Mouse (Mus musculus) CH12.LX (cell line): ENCODE data around the gene Nr2c1.

Experiments
- BHLHE40 ChIP-seq: IDR thresholded peaks from 2 replicates; pipeline ENCODE4 v1.6.1; 2011; ENCODE audit warnings: mild to moderate bottlenecking, low read depth, low read length, improper control_type of control experiment
- CHD2 ChIP-seq: IDR thresholded peaks from 2 replicates; pipeline ENCODE4 v1.6.1; 2011; ENCODE audit warnings: low read length, improper control_type of control experiment
- CTCF ChIP-seq, 2 experiments: IDR thresholded peaks in 1 of 2; conservative IDR thresholded peaks in 1 of 2; 2 replicates each; pipeline ENCODE4 v1.5.1; 2011 to 2012; ENCODE audit warnings: low read depth in 2 of 2, low read length in 2 of 2, improper control_type of control experiment in 1 of 2, inconsistent platforms in 1 of 2, mild to moderate bottlenecking in 1 of 2, moderate library complexity in 1 of 2
- EP300 ChIP-seq: IDR thresholded peaks from 2 replicates; pipeline ENCODE4 v1.6.1; 2011; ENCODE audit warnings: low read length, improper control_type of control experiment
- RCOR1 ChIP-seq: conservative IDR thresholded peaks from 2 replicates; pipeline ENCODE4 v1.6.1; 2012; ENCODE audit warnings: low read depth, mild to moderate bottlenecking, inconsistent platforms, low read length, improper control_type of control experiment
- ZNF384 ChIP-seq: IDR thresholded peaks from 2 replicates; pipeline ENCODE4 v1.6.1; 2012; ENCODE audit warnings: low read depth, low read length, improper control_type of control experiment, inconsistent platforms

- TF ChIP-seq CTCF (conservative IDR thresholded peaks at IDR 0.05 in 1 of 2, IDR thresholded peaks at IDR 0.05 in 1 of 2; ENCODE audit: low read depth in 2 of 2, low read length in 2 of 2) (no peak), CHD2 (no peak), BHLHE40 (no peak), EP300 (no peak), ZNF384 (no peak), RCOR1 (no peak)
Measured at GRCm38 (mm10) chr10:94110834-94111754, 36.7 kb upstream of the Nr2c1 start.
